Mouse (Mus musculus) lung, postnatal 0 days (tissue): Measurements from ENCODE around the gene Mief2. TPM values are rescaled to one million over a fixed set of nuclear protein-coding genes. Genes with fewer than 3 reads are reported as not detected.

Source experiments
- ATAC-seq: fragments of 200-750 bp; cut with Nextera tagmentation; 2 replicates; pipeline ENCODE4 v1.8.0; 2017; ENCODE audit warnings: moderate library complexity
- DNase-seq: peaks from one replicate; pipeline ENCODE4 v3.0.0-alpha.2; 2016; ENCODE audit warnings: low spot score
- H3K27ac ChIP-seq: fragments of 300-500 bp; sonication (generic); 2 replicates; pipeline ENCODE4 v1.5.1; 2014; ENCODE audit warnings: antibody characterized with exemption, mild to moderate bottlenecking, low read length, mixed read lengths
- H3K27me3 ChIP-seq: fragments of 300-500 bp; sonication (generic); replicated peaks from 2 replicates; pipeline ENCODE4 v1.6.1; 2014; ENCODE audit warnings: low read length, mixed read lengths; ENCODE audit not compliant: insufficient read depth
- H3K36me3 ChIP-seq: fragments of 300-500 bp; sonication (generic); 2 replicates; pipeline ENCODE4 v1.6.1; 2014; ENCODE audit warnings: low read length, mixed read lengths; ENCODE audit not compliant: insufficient read depth
- H3K4me1 ChIP-seq: fragments of 300-500 bp; sonication (generic); 2 replicates; pipeline ENCODE4 v1.6.1; 2014; ENCODE audit warnings: antibody characterized with exemption, low read depth, low read length, mixed read lengths; ENCODE audit not compliant: insufficient read depth
- H3K4me2 ChIP-seq: fragments of 300-500 bp; sonication (generic); replicated peaks from 2 replicates; pipeline ENCODE4 v1.6.1; 2014; ENCODE audit warnings: low read depth, mild to moderate bottlenecking, low read length, moderate library complexity, mixed read lengths
- H3K4me3 ChIP-seq: fragments of 300-500 bp; sonication (generic); 2 replicates; pipeline ENCODE4 v1.5.1; 2014; ENCODE audit warnings: low read depth, low read length
- H3K9ac ChIP-seq: fragments of 300-500 bp; sonication (generic); replicated peaks from 2 replicates; pipeline ENCODE4 v1.6.1; 2014; ENCODE audit warnings: low read depth, mild to moderate bottlenecking
- H3K9me3 ChIP-seq: fragments of 300-500 bp; sonication (generic); 2 replicates; pipeline ENCODE4 v1.6.1; 2016; ENCODE audit warnings: low read length, mixed read lengths
- CTCF ChIP-seq: IDR thresholded peaks from 2 replicates; pipeline ENCODE4 v1.5.1; 2016; ENCODE audit warnings: antibody characterized with exemption, mild to moderate bottlenecking
- EP300 ChIP-seq: IDR thresholded peaks from 2 replicates; pipeline ENCODE4 v1.6.1; 2016; ENCODE audit warnings: antibody characterized with exemption, mild to moderate bottlenecking, control low read depth
- WGBS: fragments of 180-500 bp; shearing (Covaris S2); extraction: QIAGEN DNeasy Blood & Tissue Kit; methylation state at CpG from one replicate; pipeline ENCODE4 v1.1.7; 2014; 5-methylcytosine and 5-hydroxymethylcytosine counted together
- polyA plus RNA-seq: library from polyadenylated mRNA; unstranded; fragments of >200 nt; fragmentation: Nextera tagmentation; extraction: Ambion mirVana; gene quantifications from 2 replicates; pipeline ENCODE4 v1.2.1, GENCODE M21; 2015

Gene Mief2
- polyA plus RNA-seq, 1 experiment from 2014 or later: 15.2 TPM

GRCm38 (mm10) chr11:60755570-60755969 is 27.4 kb downstream of the Mief2 start:
- Histone ChIP-seq H3K36me3 (peaks cover 43% of the 10 kb centered on the region), H3K27ac (no peak overlapping the region), H3K4me1 (no peaks in the 10 kb centered on the region), H3K4me3 (no peak overlapping the region), H3K4me2 (no peak overlapping the region), H3K9ac (no peak overlapping the region), H3K27me3 (no peaks in the 10 kb centered on the region), H3K9me3 (no peaks in the 10 kb centered on the region)
- DNase-seq: no peak
- TF ChIP-seq CTCF: no peak
- TF ChIP-seq EP300: no peak
- 84% methylated on average over 7 of the region's 7 CpGs for WGBS
- no peak for ATAC-seq

GRCm38 (mm10) chr11:60761681-60762080 is 33.5 kb downstream of the Mief2 start:
- H3K27ac ChIP-seq: no peak overlapping the region
- TF ChIP-seq CTCF (no peak), EP300 (no peak)
- no peaks in the 10 kb centered on the region for H3K4me1 ChIP-seq
- H3K27me3 ChIP-seq: no peaks in the 10 kb centered on the region
- no peak overlapping the region for H3K4me2 ChIP-seq
- no peak overlapping the region for H3K4me3 ChIP-seq
- ATAC-seq: no peak
- DNase-seq: no peak
- no peak overlapping the region for H3K9ac ChIP-seq
- no peaks in the 10 kb centered on the region for H3K9me3 ChIP-seq
- H3K36me3 ChIP-seq: peaks cover 17% of the 10 kb centered on the region; the same call in 1 of the 2 replicates
- 88% methylated on average over 3 of the region's 3 CpGs for WGBS

DNA sequence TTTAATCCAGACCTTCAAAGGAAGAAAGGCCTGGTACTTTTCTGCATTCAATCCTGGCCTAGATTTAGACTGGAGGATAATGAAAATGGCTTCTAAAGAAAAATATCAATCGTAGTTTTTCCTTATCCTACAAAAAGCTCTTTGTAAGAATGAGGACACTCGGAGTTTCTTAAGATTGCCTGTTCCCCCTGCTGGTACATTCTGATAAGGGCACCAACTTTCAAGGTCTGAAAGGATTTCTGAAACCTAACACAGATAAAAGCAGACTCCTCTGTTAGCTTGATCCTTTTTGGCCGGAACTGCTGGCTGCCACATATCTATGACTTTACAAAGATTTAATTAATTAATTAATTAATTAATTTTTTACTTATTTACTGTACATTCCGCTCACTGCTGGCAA is 38.8 kb downstream of the Mief2 start:
- no peak overlapping the region for H3K4me2 ChIP-seq
- WGBS: 77% methylated on average over 4 of the region's 4 CpGs
- no peak overlapping the region for H3K9ac ChIP-seq
- DNase-seq: no peak
- H3K36me3 ChIP-seq: no peaks in the 10 kb centered on the region
- ATAC-seq: no peak
- H3K4me3 ChIP-seq: no peak overlapping the region
- no peaks in the 10 kb centered on the region for H3K9me3 ChIP-seq
- H3K27me3 ChIP-seq: no peaks in the 10 kb centered on the region
- TF ChIP-seq CTCF (peak; percentile 32), EP300 (no peak)
- no peak overlapping the region for H3K27ac ChIP-seq
- no peaks in the 10 kb centered on the region for H3K4me1 ChIP-seq

DNA sequence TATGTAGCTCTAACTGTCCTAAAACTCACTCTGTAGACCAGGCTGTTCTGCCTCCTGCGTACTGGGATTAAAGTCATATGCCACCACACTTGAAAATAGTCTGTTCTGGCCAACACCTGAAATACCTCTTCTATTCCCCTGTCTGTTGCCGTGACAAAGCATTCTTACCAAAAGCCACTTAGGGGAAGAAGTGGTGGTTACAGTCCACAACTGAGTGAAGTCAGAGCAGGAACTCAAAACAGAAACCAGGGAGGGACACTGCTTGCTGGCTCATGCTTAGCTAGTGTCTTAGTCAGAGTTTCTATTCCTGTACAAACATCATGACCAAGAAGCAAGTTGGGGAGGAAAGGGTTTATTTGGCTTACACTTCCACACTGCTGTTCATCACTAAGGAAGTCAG is 41.1 kb downstream of the Mief2 start:
- H3K4me3 ChIP-seq: no peak overlapping the region
- no peaks in the 10 kb centered on the region for H3K9me3 ChIP-seq
- no peak overlapping the region for H3K4me2 ChIP-seq
- ATAC-seq: peak; percentile 91
- H3K27me3 ChIP-seq: no peaks in the 10 kb centered on the region
- TF ChIP-seq EP300: peak; percentile 56
- TF ChIP-seq CTCF: no peak
- no peaks in the 10 kb centered on the region for H3K36me3 ChIP-seq
- WGBS: 47% methylated on average over 2 of the region's 2 CpGs
- H3K4me1 ChIP-seq: no peaks in the 10 kb centered on the region
- peak; percentile 81 for DNase-seq
- H3K9ac ChIP-seq: no peak overlapping the region
- 0 out of 2 replicates have a peak overlapping the region, but pooled peaks have one; percentile 3 for H3K27ac ChIP-seq

- no peak for DNase-seq
- no peak for TF ChIP-seq CTCF
- H3K4me3 ChIP-seq: no peak overlapping the region
- H3K4me2 ChIP-seq: no peak overlapping the region
- H3K9ac ChIP-seq: no peak overlapping the region
- H3K4me1 ChIP-seq: peaks cover 9% of the 10 kb centered on the region; the same call in 1 of the 2 replicates
- 85% methylated on average over 3 of the region's 3 CpGs for WGBS
- H3K9me3 ChIP-seq: no peaks in the 10 kb centered on the region
- H3K36me3 ChIP-seq: no peaks in the 10 kb centered on the region
- no peak overlapping the region for H3K27ac ChIP-seq
- H3K27me3 ChIP-seq: no peaks in the 10 kb centered on the region
- ATAC-seq: no peak
Measured at GRCm38 (mm10) chr11:60770776-60771175, 42.6 kb downstream of the Mief2 start.

- peaks cover 9% of the 10 kb centered on the region; the same call in 1 of the 2 replicates for H3K4me1 ChIP-seq
- H3K27ac ChIP-seq: no peak overlapping the region
- ATAC-seq: no peak
- WGBS: 79% methylated on average over 4 of the region's 4 CpGs
- no peak for DNase-seq
- H3K36me3 ChIP-seq: no peaks in the 10 kb centered on the region
- H3K9me3 ChIP-seq: no peaks in the 10 kb centered on the region
- TF ChIP-seq EP300 (no peak), CTCF (no peak)
- no peak overlapping the region for H3K4me2 ChIP-seq
- no peak overlapping the region for H3K9ac ChIP-seq
- no peaks in the 10 kb centered on the region for H3K27me3 ChIP-seq
- H3K4me3 ChIP-seq: no peak overlapping the region
Measured at GRCm38 (mm10) chr11:60772161-60772560, 44.0 kb downstream of the Mief2 start.

GRCm38 (mm10) chr11:60774158-60774689 is 46.0 kb downstream of the Mief2 start:
- Histone ChIP-seq H3K4me2 (no peak overlapping the region), H3K36me3 (no peaks in the 10 kb centered on the region), H3K4me3 (no peak overlapping the region), H3K27ac (no peak overlapping the region), H3K9me3 (no peaks in the 10 kb centered on the region), H3K4me1 (peaks cover 24% of the 10 kb centered on the region), H3K9ac (no peak overlapping the region), H3K27me3 (no peaks in the 10 kb centered on the region)
- DNase-seq: no peak
- TF ChIP-seq CTCF (no peak), EP300 (no peak)
- WGBS: 82% methylated on average over 3 of the region's 3 CpGs
- no peak for ATAC-seq
